Mouse (Mus musculus) kidney, adult 2 months (tissue): ENCODE measurements around the gene Ephb6.

Source experiments
- CTCF ChIP-seq: fragments of 200-500 bp; conservative IDR thresholded peaks from 2 replicates; pipeline ENCODE4 v1.5.1; 2011; ENCODE audit warnings: low read depth, mild to moderate bottlenecking, control low read depth, low read length, moderate library complexity, mixed read lengths; ENCODE audit not compliant: insufficient read depth, insufficient read length
- POLR2A ChIP-seq: fragments of 200-500 bp; IDR thresholded peaks from one replicate; pipeline ENCODE4 v1.6.1; 2011; ENCODE audit warnings: low read depth, low read length, control low read depth

GRCm38 (mm10) chr6:41605794-41606104, 467 bp downstream of the Ephb6 start:
- TF ChIP-seq POLR2A: no peak
- no peak for TF ChIP-seq CTCF
